Mouse (Mus musculus) cortical plate, adult 2 months (tissue): ENCODE data around the gene D630045J12Rik. TPM values are rescaled to one million over a fixed set of nuclear protein-coding genes. Genes with fewer than 3 reads are reported as not detected.
A peak's percentile ranks its signal among the peaks of the same experiment; 100 is the strongest.

Source experiments
- H3K27ac ChIP-seq: fragments of 200-500 bp; 2 replicates; pipeline ENCODE4 v1.5.1; 2012; ENCODE audit warnings: low read length, control low read depth, inconsistent platforms; ENCODE audit not compliant: insufficient read depth
- H3K4me1 ChIP-seq: fragments of 200-500 bp; 2 replicates; pipeline ENCODE4 v1.6.1; 2011; ENCODE audit warnings: low read length; ENCODE audit not compliant: control insufficient read depth, insufficient read depth
- H3K4me3 ChIP-seq: fragments of 200-500 bp; 2 replicates; pipeline ENCODE4 v1.5.1; 2011; ENCODE audit warnings: mild to moderate bottlenecking, low read length, control low read depth; ENCODE audit not compliant: insufficient read depth
- CTCF ChIP-seq: fragments of 200-500 bp; IDR thresholded peaks from 2 replicates; pipeline ENCODE4 v1.5.1; 2011; ENCODE audit warnings: mild to moderate bottlenecking, control low read depth, low read length; ENCODE audit not compliant: insufficient read depth; ENCODE audit errors: extremely low read depth
- POLR2A ChIP-seq: fragments of 200-500 bp; IDR thresholded peaks from 2 replicates; pipeline ENCODE4 v1.6.1; 2011; ENCODE audit warnings: mild to moderate bottlenecking, low read length, control low read depth; ENCODE audit not compliant: insufficient read depth; ENCODE audit errors: extremely low read depth
- polyA plus RNA-seq: library from polyadenylated mRNA; depleted of rRNA; stranded (reverse); fragments of >200 nt; gene quantifications from 2 replicates; pipeline ENCODE4 v1.2.3, GENCODE M21; 2012

Gene D630045J12Rik
- polyA plus RNA-seq, 1 experiment = 20.4 TPM

- TF ChIP-seq CTCF (no peak), POLR2A (no peak)
- H3K4me3 ChIP-seq = no peak overlapping the region
- peaks cover 15% of the 10 kb centered on the region for H3K4me1 ChIP-seq
- H3K27ac ChIP-seq = no peak overlapping the region
Measured at GRCm38 (mm10) chr6:38244806-38245205, 9.0 kb downstream of the D630045J12Rik start.

- TF ChIP-seq CTCF (no peak), POLR2A (no peak)
- no peak overlapping the region for H3K4me3 ChIP-seq
- H3K4me1 ChIP-seq = peaks cover 15% of the 10 kb centered on the region
- no peak overlapping the region for H3K27ac ChIP-seq
Measured at GRCm38 (mm10) chr6:38244167-38244566, 9.6 kb downstream of the D630045J12Rik start.

- Histone ChIP-seq H3K27ac (no peak overlapping the region), H3K4me3 (no peak overlapping the region), H3K4me1 (peaks cover 15% of the 10 kb centered on the region)
- TF ChIP-seq CTCF = no peak
- no peak for TF ChIP-seq POLR2A
Measured at GRCm38 (mm10) chr6:38242833-38243232, 11.0 kb downstream of the D630045J12Rik start.

GRCm38 (mm10) chr6:38242295-38242830 is 11.4 kb downstream of the D630045J12Rik start:
- Histone ChIP-seq H3K4me1 (peaks cover 15% of the 10 kb centered on the region), H3K4me3 (no peak overlapping the region), H3K27ac (no peak overlapping the region)
- no peak for TF ChIP-seq POLR2A
- no peak for TF ChIP-seq CTCF

- H3K27ac ChIP-seq = no peak overlapping the region
- no peak overlapping the region for H3K4me3 ChIP-seq
- TF ChIP-seq CTCF = no peak
- no peak for TF ChIP-seq POLR2A
- peaks cover 15% of the 10 kb centered on the region for H3K4me1 ChIP-seq
Measured at GRCm38 (mm10) chr6:38241508-38241907, 12.3 kb downstream of the D630045J12Rik start.

GRCm38 (mm10) chr6:38240618-38241017 is 13.2 kb downstream of the D630045J12Rik start:
- TF ChIP-seq CTCF (no peak), POLR2A (no peak)
- no peak overlapping the region for H3K27ac ChIP-seq

GRCm38 (mm10) chr6:38238382-38238781 is 15.4 kb downstream of the D630045J12Rik start:
- H3K27ac ChIP-seq = no peak overlapping the region
- H3K4me1 ChIP-seq = peaks cover 11% of the 10 kb centered on the region
- no peak overlapping the region for H3K4me3 ChIP-seq
- TF ChIP-seq POLR2A (no peak), CTCF (no peak)

More at GRCm38 (mm10) chr6:38240618-38241017, 13.2 kb downstream of the D630045J12Rik start:
- Histone ChIP-seq H3K4me3 (no peak overlapping the region), H3K4me1 (peaks cover 15% of the 10 kb centered on the region)

GRCm38 (mm10) chr6:38235991-38236658 is 17.7 kb downstream of the D630045J12Rik start:
- no peak overlapping the region for H3K27ac ChIP-seq

GRCm38 (mm10) chr6:38233803-38234202 is 20.0 kb downstream of the D630045J12Rik start:
- no peak for TF ChIP-seq POLR2A
- TF ChIP-seq CTCF = no peak
- Histone ChIP-seq H3K4me1 (peaks cover 3% of the 10 kb centered on the region), H3K4me3 (no peak overlapping the region), H3K27ac (no peak overlapping the region)

More at GRCm38 (mm10) chr6:38235991-38236658, 17.7 kb downstream of the D630045J12Rik start:
- no peak for TF ChIP-seq CTCF
- 0 out of 2 replicates have a peak, but pooled peaks have one; percentile 15 for TF ChIP-seq POLR2A
- H3K4me1 ChIP-seq = peaks cover 6% of the 10 kb centered on the region
- H3K4me3 ChIP-seq = no peak overlapping the region

- Histone ChIP-seq H3K4me1 (peaks cover 3% of the 10 kb centered on the region), H3K27ac (no peak overlapping the region), H3K4me3 (no peak overlapping the region)
- no peak for TF ChIP-seq POLR2A
- TF ChIP-seq CTCF = no peak
Measured at GRCm38 (mm10) chr6:38232917-38233316, 20.9 kb downstream of the D630045J12Rik start.
